Mouse (Mus musculus) olfactory bulb, adult 2 months (tissue): ENCODE results near the gene Gtf2a2. TPM values are rescaled to one million over a fixed set of nuclear protein-coding genes. Genes with fewer than 3 reads are reported as not detected.

ENCODE experiments used
- H3K27ac ChIP-seq: fragments of 200-500 bp; 2 replicates; pipeline ENCODE4 v1.5.1; 2012; ENCODE audit warnings: low read depth, low read length; ENCODE audit not compliant: insufficient read depth
- H3K4me1 ChIP-seq: fragments of 200-500 bp; 2 replicates; pipeline ENCODE4 v1.6.1; 2012; ENCODE audit warnings: low read length; ENCODE audit not compliant: control insufficient read depth, insufficient read depth
- H3K4me3 ChIP-seq: fragments of 200-500 bp; 2 replicates; pipeline ENCODE4 v1.5.1; 2012; ENCODE audit warnings: mild to moderate bottlenecking, low read depth, low read length, moderate library complexity; ENCODE audit not compliant: insufficient read depth
- CTCF ChIP-seq: fragments of 200-500 bp; IDR thresholded peaks from 2 replicates; pipeline ENCODE4 v1.5.1; 2012; ENCODE audit warnings: low read depth, mild to moderate bottlenecking, low read length, moderate library complexity; ENCODE audit not compliant: insufficient read depth
- POLR2A ChIP-seq: fragments of 200-500 bp; IDR thresholded peaks from 2 replicates; pipeline ENCODE4 v1.6.1; 2012; ENCODE audit warnings: mild to moderate bottlenecking, low read depth, low read length, moderate library complexity; ENCODE audit not compliant: insufficient read depth
- WGBS: fragments of 180-500 bp; shearing (Covaris S2); methylation state at CpG from one replicate; pipeline ENCODE4 v1.1.7; 2018; 5-methylcytosine and 5-hydroxymethylcytosine counted together
- polyA plus RNA-seq: library from polyadenylated mRNA; stranded (reverse); fragments of >200 nt; gene quantifications from 2 replicates; pipeline ENCODE4 v1.2.4, GENCODE M21; 2012; ENCODE audit warnings: low replicate concordance; ENCODE audit not compliant: missing spikeins, insufficient read depth, insufficient read length

Gtf2a2 gene
- polyA plus RNA-seq, 1 experiment: not detected

- Histone ChIP-seq H3K4me1 (no peaks in the 10 kb centered on the region), H3K4me3 (no peak overlapping the region), H3K27ac (no peak overlapping the region)
- 93% methylated on average over 1 of the region's 1 CpGs for WGBS
- TF ChIP-seq CTCF (no peak), POLR2A (no peak)
These were observed 19.8 kb downstream of the Gtf2a2 start for GRCm38 (mm10) chr9:70032167-70032566.

- H3K4me1 ChIP-seq: no peaks in the 10 kb centered on the region
- no peak overlapping the region for H3K27ac ChIP-seq
- H3K4me3 ChIP-seq: no peak overlapping the region
- TF ChIP-seq POLR2A: no peak
- no peak for TF ChIP-seq CTCF
- WGBS: 70% methylated on average over 9 of the region's 9 CpGs
These were observed 20.7 kb downstream of the Gtf2a2 start for GRCm38 (mm10) chr9:70033056-70033455.

- Histone ChIP-seq H3K27ac (no peak overlapping the region), H3K4me1 (no peaks in the 10 kb centered on the region), H3K4me3 (no peak overlapping the region)
- TF ChIP-seq POLR2A (no peak), CTCF (no peak)
- 94% methylated on average over 7 of the region's 7 CpGs for WGBS
These were observed 22.4 kb downstream of the Gtf2a2 start for GRCm38 (mm10) chr9:70034702-70035101.

GRCm38 (mm10) chr9:70036646-70037045, 24.3 kb downstream of the Gtf2a2 start:
- H3K4me1 ChIP-seq: no peaks in the 10 kb centered on the region
- 84% methylated on average over 4 of the region's 4 CpGs for WGBS
- H3K27ac ChIP-seq: no peak overlapping the region
- TF ChIP-seq CTCF: no peak
- TF ChIP-seq POLR2A: no peak
- no peak overlapping the region for H3K4me3 ChIP-seq

GRCm38 (mm10) chr9:70037988-70038387, 25.6 kb downstream of the Gtf2a2 start, which contains the start of gene Gcnt3:
Gcnt3 (minus strand) TSS chr9:70038088.
- TF ChIP-seq POLR2A (no peak), CTCF (no peak)
- no peak within 1 kb of the TSS for H3K27ac ChIP-seq
- WGBS: 92% methylated on average over 7 of the region's 7 CpGs
- H3K4me3 ChIP-seq: no peak within 1 kb of the TSS
- H3K4me1 ChIP-seq: no peaks in the 10 kb centered on the region

- TF ChIP-seq POLR2A: no peak
- TF ChIP-seq CTCF: no peak
- Histone ChIP-seq H3K27ac (no peak overlapping the region), H3K4me3 (no peak overlapping the region), H3K4me1 (no peaks in the 10 kb centered on the region)
- 72% methylated on average over 6 of the region's 6 CpGs for WGBS
These were observed 27.4 kb downstream of the Gtf2a2 start for GRCm38 (mm10) chr9:70039597-70040385.

- TF ChIP-seq POLR2A (no peak), CTCF (no peak)
- 90% methylated on average over 11 of the region's 11 CpGs for WGBS
These were observed 28.2 kb downstream of the Gtf2a2 start for GRCm38 (mm10) chr9:70040570-70040969.

GRCm38 (mm10) chr9:70042137-70042536, 29.8 kb downstream of the Gtf2a2 start:
- WGBS: 91% methylated on average over 4 of the region's 4 CpGs
- Histone ChIP-seq H3K27ac (no peak overlapping the region), H3K4me1 (no peaks in the 10 kb centered on the region), H3K4me3 (no peak overlapping the region)
- TF ChIP-seq POLR2A: no peak
- no peak for TF ChIP-seq CTCF

More at GRCm38 (mm10) chr9:70040570-70040969, 28.2 kb downstream of the Gtf2a2 start:
- Histone ChIP-seq H3K4me3 (no peak overlapping the region), H3K27ac (no peak overlapping the region), H3K4me1 (no peaks in the 10 kb centered on the region)

- no peak for TF ChIP-seq POLR2A
- no peak for TF ChIP-seq CTCF
- no peak overlapping the region for H3K27ac ChIP-seq
- 57% methylated on average over 1 of the region's 1 CpGs for WGBS
- no peak overlapping the region for H3K4me3 ChIP-seq
- no peaks in the 10 kb centered on the region for H3K4me1 ChIP-seq
These were observed 30.6 kb downstream of the Gtf2a2 start for GRCm38 (mm10) chr9:70042935-70043334.
